Mouse (Mus musculus) thymus, adult 18-20 months (tissue): ENCODE results near the gene Gnmt.

Source experiments
- DNase-seq, 2 experiments: peaks; one replicate each; pipeline ENCODE4 v3.0.0; 2022; ENCODE audit warnings: mixed read lengths in 2 of 2

Gene Gnmt

GRCm38 (mm10) chr17:46702506-46702905 is 26.5 kb downstream of the Gnmt start:
- DNase-seq = no peak

GRCm38 (mm10) chr17:46702100-46702499 is 26.9 kb downstream of the Gnmt start:
- DNase-seq = no peak

- no peak for DNase-seq
Observed at GRCm38 (mm10) chr17:46701489-46701888, 27.5 kb downstream of the Gnmt start.

- no peak for DNase-seq
Observed at GRCm38 (mm10) chr17:46699912-46700311, 29.1 kb downstream of the Gnmt start.

GRCm38 (mm10) chr17:46699245-46699644 is 29.7 kb downstream of the Gnmt start:
- no peak for DNase-seq

GRCm38 (mm10) chr17:46698515-46698914 is 30.5 kb downstream of the Gnmt start:
- DNase-seq = no peak

- no peak for DNase-seq
Observed at GRCm38 (mm10) chr17:46694517-46695063, 34.4 kb downstream of the Gnmt start.

- DNase-seq = no peak
Observed at GRCm38 (mm10) chr17:46691390-46691789, 37.6 kb downstream of the Gnmt start.

GRCm38 (mm10) chr17:46690665-46691064 is 38.3 kb downstream of the Gnmt start:
- no peak for DNase-seq

- no peak for DNase-seq
Observed at GRCm38 (mm10) chr17:46685913-46686312, 43.1 kb downstream of the Gnmt start.

- no peak for DNase-seq
Observed at GRCm38 (mm10) chr17:46682654-46683389, 46.1 kb downstream of the Gnmt start.

GRCm38 (mm10) chr17:46681466-46682118 is 47.4 kb downstream of the Gnmt start:
- no peak for DNase-seq

- peak; percentile 96 to 97 for DNase-seq
Observed at GRCm38 (mm10) chr17:46680760-46681373, 48.1 kb downstream of the Gnmt start, which contains the start of gene Klhdc3. TSS of gene Klhdc3 (minus strand) at chr17:46680914.

- DNase-seq = peak in 1 of 2 experiments; percentile 49
Observed at GRCm38 (mm10) chr17:46679843-46680759, 48.9 kb downstream of the Gnmt start.

- DNase-seq = no peak
Observed at GRCm38 (mm10) chr17:46678911-46679310, 50.1 kb downstream of the Gnmt start.

- DNase-seq = no peak
Observed at GRCm38 (mm10) chr17:46678416-46678815, 50.6 kb downstream of the Gnmt start, which contains the start of gene Mea1. TSS of gene Mea1 (plus strand) at chr17:46678793.
